Mouse (Mus musculus): ENCODE data around the gene Mvk.

DNA sequence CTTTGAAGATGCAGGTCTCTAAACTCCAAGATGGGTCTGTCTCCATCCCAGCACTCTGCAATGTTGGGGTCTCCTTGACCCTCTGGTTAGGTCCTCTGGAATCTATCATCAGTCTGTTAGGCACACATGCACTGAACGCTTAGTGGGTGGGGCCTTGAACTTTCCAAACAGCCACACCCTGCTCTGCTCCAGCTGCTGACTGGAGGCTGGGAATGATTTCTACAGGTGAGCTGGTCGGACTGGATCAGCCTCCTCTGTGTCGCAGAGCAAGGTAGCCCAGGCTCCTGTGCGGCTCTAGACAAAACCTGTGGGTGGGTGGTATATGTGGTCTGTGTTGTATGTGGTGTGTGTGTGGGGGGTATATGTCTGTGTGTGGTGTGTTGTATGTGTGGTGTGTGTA lies 4.9 kb downstream of the Mvk start:
- no peak for TF ChIP-seq POLR2A (IDR thresholded peaks at IDR 0.05; ENCODE audit: low read depth, low read length)
- no peak for TF ChIP-seq CTCF (IDR thresholded peaks at IDR 0.05; ENCODE audit: extremely low read depth, insufficient read depth, insufficient read length, insufficient replicate concordance)
